ENCODE assay signal across 8 mouse cellular contexts in genomic region chr1:55225398-55225797, GRCm38 (mm10). TPM values are rescaled to one million over a fixed set of nuclear protein-coding genes. Genes with fewer than 3 reads are reported as not detected.
DNase-seq lines count a peak whose midpoint lies in the region; ATAC-seq and TF ChIP-seq lines count a peak whose summit lies in the region.

No protein-coding gene starts in this region.

- H3K27ac ChIP-seq in gastrocnemius, adult 2 months: peak overlapping the region; percentile 84
- H3K27ac ChIP-seq in heart, postnatal 0 days (ENCODE audit: low read depth): 0 out of 2 replicates have a peak overlapping the region, but pooled peaks have one; percentile 16
- H3K27ac ChIP-seq in midbrain, embryonic 12.5 days (replicated peaks): no peak overlapping the region

- H3K4me2 ChIP-seq in heart, postnatal 0 days (ENCODE audit: low read depth, low read length): peak overlapping the region; percentile 72
- peak overlapping the region; percentile 63 for H3K4me2 ChIP-seq in midbrain, embryonic 12.5 days (replicated peaks)

- TF ChIP-seq EP300 in heart, postnatal 0 days (IDR thresholded peaks at IDR 0.05; ENCODE audit: low read depth): no peak

- no peak for TF ChIP-seq CTCF in gastrocnemius, adult 2 months (IDR thresholded peaks at IDR 0.05)
- TF ChIP-seq CTCF in heart, postnatal 0 days (IDR thresholded peaks at IDR 0.05; ENCODE audit: low read depth): no peak

- H3K27me3 ChIP-seq in heart, postnatal 0 days (ENCODE audit: control insufficient read depth, insufficient read depth, low read length): no peaks in the 10 kb centered on the region
- H3K27me3 ChIP-seq in midbrain, embryonic 12.5 days: peaks cover 3% of the 10 kb centered on the region; the same call in 1 of the 2 replicates

- peak overlapping the region; percentile 73 for H3K4me3 ChIP-seq in gastrocnemius, adult 2 months
- H3K4me3 ChIP-seq in heart, postnatal 0 days (ENCODE audit: low read depth, low read length): peak overlapping the region; percentile 78
- H3K4me3 ChIP-seq in midbrain, embryonic 12.5 days: peak overlapping the region; percentile 13; the same call in 1 of the 2 replicates

- no peak for DNase-seq in gastrocnemius, adult 2 months
- no peak for DNase-seq in gastrocnemius, adult 18-20 months (ENCODE audit: low spot score)
- peak; percentile 76 for DNase-seq in adipocyte (ENCODE audit: low spot score)
- DNase-seq in heart, postnatal 0 days (ENCODE audit: low spot score): no peak
- no peak for DNase-seq in adrenal gland, postnatal 36 days
- no peak for DNase-seq in layer of hippocampus, adult 9-10 months (ENCODE audit: low spot score)

- no peak for ATAC-seq in heart, postnatal 0 days (ENCODE audit: insufficient read depth, low read depth)
- no peak for ATAC-seq in midbrain, embryonic 12.5 days (ENCODE audit: low FRiP score, low read depth)
- ATAC-seq in monocyte, adult 5-6 weeks (replicated peaks; ENCODE audit: insufficient number of reproducible peaks, low FRiP score, low TSS enrichment, poor library complexity, severe bottlenecking): no peak

- H3K4me1 ChIP-seq in heart, postnatal 0 days (ENCODE audit: control insufficient read depth, insufficient read depth): peaks cover 25% of the 10 kb centered on the region
- peaks cover 14% of the 10 kb centered on the region; the same call in 1 of the 2 replicates for H3K4me1 ChIP-seq in midbrain, embryonic 12.5 days

- H3K36me3 ChIP-seq in heart, postnatal 0 days (replicated peaks; ENCODE audit: control insufficient read depth, insufficient read depth, low read length): no peaks in the 10 kb centered on the region
- no peaks in the 10 kb centered on the region for H3K36me3 ChIP-seq in midbrain, embryonic 12.5 days

- 54% methylated on average over 3 of the region's 3 CpGs for WGBS in heart, postnatal 0 days
- WGBS in midbrain, embryonic 12.5 days: 38% methylated on average over 3 of the region's 3 CpGs

- intact Hi-C loops in gastrocnemius, adult 2 months (cut with DNase I): no loop called here

- H3K9me3 ChIP-seq in heart, postnatal 0 days (replicated peaks; ENCODE audit: control insufficient read depth, low read length): no peaks in the 10 kb centered on the region
- H3K9me3 ChIP-seq in midbrain, embryonic 12.5 days: no peaks in the 10 kb centered on the region

- H3K9ac ChIP-seq in heart, postnatal 0 days (replicated peaks; ENCODE audit: low read depth, low read length): peak overlapping the region; percentile 50
- H3K9ac ChIP-seq in midbrain, embryonic 12.5 days (replicated peaks): no peak overlapping the region

RNA-seq across cellular contexts. Expression of gene Rftn2, which starts 1.2 kb away (rescaled TPM):
- 1 to 10 TPM; 3.3 to 4.9 TPM for total RNA-seq in gastrocnemius, adult 2 months (2021)
- total RNA-seq in gastrocnemius, adult 18-20 months (2021): 1 to 10 TPM; 2.4 to 3.3 TPM
- 3.6 and 6.1 TPM in 2 replicates for total RNA-seq in heart, postnatal 0 days (2014; rRNA removed; ENCODE audit: low replicate concordance)
- polyA plus RNA-seq in heart, postnatal 0 days (2015; fragmentation: Nextera tagmentation; extraction: Ambion mirVana): 7.2 TPM in 2 replicates
- 8.3 and 8.9 TPM in 2 replicates for polyA plus RNA-seq in midbrain, embryonic 12.5 days (2016; fragmentation: Nextera tagmentation; extraction: Ambion mirVana)
- 1.4 to 3.1 TPM (median 2.7 TPM) in 3 replicates for total RNA-seq in monocyte, adult 5-6 weeks (2017)
- total RNA-seq in adrenal gland, postnatal 36 days (2021): 10 to 100 TPM; 18.2 to 21.9 TPM

RNA-seq across cellular contexts. Expression of gene Mars2, which starts 11.6 kb away (rescaled TPM):
- 1 to 10 TPM; 2.8 to 3.6 TPM for total RNA-seq in gastrocnemius, adult 2 months (2021)
- 1 to 10 TPM; 2.5 TPM for total RNA-seq in gastrocnemius, adult 18-20 months (2021)
- total RNA-seq in heart, postnatal 0 days (2014; rRNA removed; ENCODE audit: low replicate concordance): 5.1 and 5.7 TPM in 2 replicates
- polyA plus RNA-seq in heart, postnatal 0 days (2015; fragmentation: Nextera tagmentation; extraction: Ambion mirVana): 2.4 and 2.9 TPM in 2 replicates
- polyA plus RNA-seq in midbrain, embryonic 12.5 days (2016; fragmentation: Nextera tagmentation; extraction: Ambion mirVana): 4.0 TPM in 2 replicates
- 3.7 to 7.5 TPM (median 5.2 TPM) in 3 replicates for total RNA-seq in monocyte, adult 5-6 weeks (2017)
- total RNA-seq in adrenal gland, postnatal 36 days (2021): 1 to 10 TPM; 6.9 to 8.9 TPM

Comparison
In these comparisons a context has a peak if more than half of its experiments do, and no peak if none do; other contexts are left out.
1. H3K4me3 ChIP-seq: peak in every context shown above with its lines; median percentile 78 in heart, postnatal 0 days; 73 in gastrocnemius, adult 2 months; 13 in midbrain, embryonic 12.5 days.